Mouse (Mus musculus): ENCODE data around the gene Abcf1. TPM values are rescaled to one million over a fixed set of nuclear protein-coding genes. Genes with fewer than 3 reads are reported as not detected.
"Not testable (repeated sequence)": the region's sequence is repeated elsewhere in the genome, so short reads cannot be mapped to it uniquely, and the experiment has no call there.

The Abcf1 gene
- 117 and 118 TPM in 2 replicates for polyA plus RNA-seq (2016; fragmentation: Nextera tagmentation; extraction: Ambion mirVana)

DNA sequence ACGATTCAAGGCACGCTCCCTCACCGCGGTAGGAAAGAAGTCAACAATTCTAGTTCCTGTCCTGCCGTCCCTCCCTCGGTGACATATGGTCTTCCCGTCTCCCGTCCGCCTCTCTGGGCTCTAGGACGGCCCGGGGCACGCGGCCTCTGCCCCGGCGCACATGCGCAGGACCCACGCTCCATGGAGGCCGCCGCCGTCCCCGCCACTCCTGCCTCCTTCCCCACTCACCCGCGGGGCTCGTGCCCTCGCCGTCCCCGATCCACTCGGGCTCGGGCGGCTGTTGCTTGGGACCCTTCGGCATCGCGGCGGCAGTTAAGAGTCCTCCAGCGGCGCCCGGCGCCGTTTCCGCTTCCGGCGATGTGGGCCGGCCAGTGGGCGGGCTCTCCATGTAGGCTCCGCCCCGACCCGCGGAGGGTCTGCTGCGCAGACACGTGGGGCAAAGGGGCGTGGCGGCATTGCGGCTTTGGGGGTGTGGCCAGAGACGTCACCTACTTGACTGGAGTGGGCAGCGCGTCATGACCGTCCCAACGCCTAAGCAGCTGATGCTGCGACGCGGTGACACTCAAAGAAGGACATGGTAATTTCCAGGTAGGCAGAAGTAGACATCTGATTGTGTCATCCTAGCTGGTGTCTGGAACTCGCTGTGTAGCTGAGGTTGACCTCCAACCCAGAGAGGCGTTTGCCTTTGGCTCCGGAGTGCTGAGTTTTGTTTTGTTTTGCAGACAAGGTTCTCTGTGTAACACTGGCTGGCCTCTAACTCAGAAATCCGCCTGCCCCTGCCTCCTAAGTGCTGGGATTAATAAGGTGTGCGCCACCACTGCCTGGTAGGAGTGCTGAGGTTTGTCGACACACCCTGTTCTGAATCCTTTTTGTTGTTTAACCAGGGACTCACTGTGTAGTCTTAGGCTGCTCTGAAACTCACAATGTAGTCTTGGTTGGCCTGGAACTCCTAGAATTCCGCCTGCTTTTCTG lies at the start of gene Abcf1:
Abcf1 (minus strand) TSS at position 344 of the 972 bp plus-strand sequence.
- ATAC-seq (ENCODE audit: low FRiP score) = peak; percentile 98
- Histone ChIP-seq H3K9me3 (no peaks in the 10 kb centered on the region), H3K9ac (peak within 1 kb of the TSS; percentile 84), H3K4me1 (peaks cover 23% of the 10 kb centered on the region), H3K36me3 (replicated peaks) (peaks cover 38% of the 10 kb centered on the region), H3K4me2 (peak within 1 kb of the TSS; percentile 89), H3K4me3 (replicated peaks) (peak within 1 kb of the TSS; percentile 90), H3K27me3 (no peaks in the 10 kb centered on the region), H3K27ac (peak within 1 kb of the TSS; percentile 48; the same call in 1 of the 2 replicates)
- under 1% methylated on average over 68 of the region's 68 CpGs for WGBS

DNA sequence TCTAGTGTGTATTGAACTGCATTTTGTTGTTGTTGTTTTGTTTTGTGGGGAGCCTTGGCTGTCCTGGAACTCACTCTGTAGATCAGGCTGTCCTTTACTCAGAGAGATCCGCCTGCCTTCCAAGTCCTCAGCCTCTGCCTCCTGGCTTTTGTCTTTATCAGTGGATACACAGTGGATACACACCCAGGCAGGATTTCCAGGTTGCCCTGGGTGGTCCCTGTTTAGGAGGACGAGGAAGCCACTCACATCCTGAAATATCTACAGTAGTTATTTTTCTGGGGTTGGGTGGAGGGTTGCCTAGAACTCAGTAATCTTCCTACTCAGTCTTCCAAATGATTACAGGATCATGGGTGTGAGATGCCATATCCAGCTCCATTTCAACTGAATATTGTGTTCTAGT lies 49.4 kb upstream of the Abcf1 start:
- no peak for ATAC-seq (ENCODE audit: low FRiP score)
- Histone ChIP-seq H3K36me3 (replicated peaks) (peaks cover 14% of the 10 kb centered on the region), H3K4me2 (no peak overlapping the region), H3K9ac (no peak overlapping the region), H3K9me3 (no peaks in the 10 kb centered on the region), H3K4me3 (replicated peaks) (no peak overlapping the region), H3K27ac (no peak overlapping the region), H3K27me3 (no peaks in the 10 kb centered on the region), H3K4me1 (0 out of 2 replicates have a peak, but pooled peaks cover 6% of the 10 kb centered on the region)
- 73% methylated on average over 2 of the region's 2 CpGs for WGBS

DNA sequence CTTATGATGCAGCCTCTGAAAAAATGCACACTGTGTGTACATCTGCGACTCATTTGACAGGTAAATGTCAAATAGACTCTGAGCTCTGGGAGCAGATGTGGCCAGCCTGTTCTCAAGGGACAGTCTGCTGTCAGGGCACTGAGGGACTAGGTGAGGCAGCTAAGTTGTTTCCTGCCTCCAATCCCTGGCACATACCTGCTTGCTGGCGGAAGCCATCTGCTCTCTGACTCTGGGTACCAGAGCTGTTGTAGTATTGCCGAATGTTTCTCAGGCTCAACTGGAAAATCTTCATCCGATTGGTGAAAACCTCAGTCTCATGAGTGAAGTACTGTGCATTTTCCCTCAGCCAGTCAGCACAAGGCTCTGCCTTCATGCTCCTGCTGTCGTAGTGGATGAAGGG lies 47.5 kb upstream of the Abcf1 start:
- H3K4me3 ChIP-seq (replicated peaks) = no peak overlapping the region
- peaks cover 14% of the 10 kb centered on the region for H3K36me3 ChIP-seq (replicated peaks)
- H3K4me2 ChIP-seq = no peak overlapping the region
- H3K4me1 ChIP-seq = 0 out of 2 replicates have a peak, but pooled peaks cover 6% of the 10 kb centered on the region
- no peaks in the 10 kb centered on the region for H3K9me3 ChIP-seq
- 91% methylated on average over 5 of the region's 5 CpGs for WGBS
- H3K27ac ChIP-seq = no peak overlapping the region
- no peak for ATAC-seq (ENCODE audit: low FRiP score)
- no peaks in the 10 kb centered on the region for H3K27me3 ChIP-seq
- H3K9ac ChIP-seq = no peak overlapping the region

DNA sequence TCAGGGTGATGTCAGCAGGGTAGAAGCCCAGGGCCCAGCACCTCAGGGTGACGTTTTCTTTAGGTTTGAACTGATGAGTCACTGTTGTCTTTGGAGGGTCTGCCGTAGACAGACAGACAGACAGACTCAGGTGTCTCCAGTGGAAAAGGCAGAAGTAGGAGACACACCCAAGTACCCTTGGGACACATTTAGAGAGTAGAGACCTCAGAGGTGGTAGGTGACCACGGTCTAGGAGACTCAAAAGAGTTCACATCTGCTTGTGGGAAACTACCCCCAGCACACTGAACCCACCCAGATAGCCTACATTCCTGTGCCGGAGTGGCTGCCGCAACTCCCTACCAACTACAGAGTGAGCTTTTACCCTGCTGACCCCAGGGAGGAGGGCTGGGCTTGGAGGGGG lies 45.4 kb upstream of the Abcf1 start:
- Histone ChIP-seq H3K27me3 (no peaks in the 10 kb centered on the region), H3K9ac (no peak overlapping the region), H3K4me3 (replicated peaks) (no peak overlapping the region), H3K27ac (no peak overlapping the region), H3K36me3 (replicated peaks) (peaks cover 14% of the 10 kb centered on the region), H3K9me3 (no peaks in the 10 kb centered on the region), H3K4me2 (no peak overlapping the region), H3K4me1 (no peaks in the 10 kb centered on the region)
- ATAC-seq (ENCODE audit: low FRiP score) = no peak
- 96% methylated on average over 5 of the region's 5 CpGs for WGBS

DNA sequence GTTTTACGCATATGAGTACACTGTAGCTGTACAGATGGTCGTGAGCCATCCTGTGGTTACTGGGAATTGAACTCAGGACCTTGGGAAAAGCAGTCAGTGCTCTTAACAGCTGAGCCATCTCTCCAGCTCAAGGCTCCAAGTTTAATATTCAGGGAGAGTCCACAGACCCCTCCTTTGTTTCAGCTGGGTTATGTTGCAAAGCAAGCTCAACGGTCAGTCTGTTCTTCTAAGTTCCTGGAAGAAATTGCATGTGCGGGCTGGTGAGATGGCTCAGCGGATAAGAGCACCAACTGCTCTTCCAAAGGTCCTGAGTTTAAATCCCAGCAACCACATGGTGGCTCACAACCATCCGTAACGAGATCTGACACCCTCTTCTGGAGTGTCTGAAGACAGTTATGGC lies 34.8 kb upstream of the Abcf1 start:
- not testable (repeated sequence) for H3K27me3 ChIP-seq; H3K4me2 ChIP-seq; H3K27ac ChIP-seq; H3K9ac ChIP-seq; H3K4me1 ChIP-seq; H3K9me3 ChIP-seq; H3K36me3 ChIP-seq (replicated peaks); H3K4me3 ChIP-seq (replicated peaks); ATAC-seq (ENCODE audit: low FRiP score)
- 91% methylated on average over 7 of the region's 7 CpGs for WGBS

DNA sequence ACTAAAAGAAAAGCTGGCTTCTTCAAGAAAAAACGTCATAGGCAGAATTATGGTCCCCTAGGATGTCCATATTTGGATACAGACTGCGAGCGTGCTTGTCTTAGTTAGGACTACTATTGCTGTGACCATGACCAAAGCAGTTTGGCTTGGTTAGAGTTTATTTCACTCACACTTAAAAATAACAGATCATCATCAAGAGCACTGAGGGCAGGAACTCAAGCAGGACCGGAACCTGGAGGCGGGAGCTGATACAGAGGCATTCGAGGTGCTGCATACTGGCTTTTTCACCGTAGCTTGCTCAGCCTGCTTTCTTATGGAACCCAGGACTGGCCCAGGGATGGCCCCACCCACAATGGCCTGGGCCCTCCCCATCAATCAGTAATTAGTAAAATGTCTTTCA lies 33.8 kb upstream of the Abcf1 start:
- Histone ChIP-seq H3K36me3 (replicated peaks) (peaks cover 5% of the 10 kb centered on the region), H3K4me3 (replicated peaks) (no peak overlapping the region), H3K27ac (no peak overlapping the region), H3K27me3 (no peaks in the 10 kb centered on the region), H3K4me1 (no peaks in the 10 kb centered on the region), H3K9ac (no peak overlapping the region), H3K4me2 (no peak overlapping the region), H3K9me3 (no peaks in the 10 kb centered on the region)
- WGBS = 91% methylated on average over 7 of the region's 7 CpGs
- ATAC-seq (ENCODE audit: low FRiP score) = no peak

DNA sequence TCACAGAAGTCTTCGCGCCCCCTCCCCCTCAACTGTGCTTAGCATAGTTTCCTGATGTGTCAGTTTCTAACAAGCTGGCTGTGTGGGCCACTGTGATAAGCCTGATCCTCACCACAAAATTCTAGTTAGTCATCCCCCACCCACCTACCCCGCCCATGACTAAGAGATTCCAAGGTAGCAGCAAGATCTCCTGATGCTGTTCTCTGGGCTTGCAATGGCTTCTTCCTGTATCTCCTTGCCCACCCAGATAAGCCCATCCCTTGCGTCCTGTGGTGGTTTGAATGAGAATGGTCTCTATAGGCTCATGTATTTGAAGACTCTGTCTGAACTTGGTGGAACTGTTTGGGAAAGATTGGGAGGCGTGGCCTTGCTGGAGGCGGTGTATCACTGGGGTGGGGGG lies 32.4 kb upstream of the Abcf1 start:
- no peak for ATAC-seq (ENCODE audit: low FRiP score)
- 96% methylated on average over 6 of the region's 6 CpGs for WGBS

DNA sequence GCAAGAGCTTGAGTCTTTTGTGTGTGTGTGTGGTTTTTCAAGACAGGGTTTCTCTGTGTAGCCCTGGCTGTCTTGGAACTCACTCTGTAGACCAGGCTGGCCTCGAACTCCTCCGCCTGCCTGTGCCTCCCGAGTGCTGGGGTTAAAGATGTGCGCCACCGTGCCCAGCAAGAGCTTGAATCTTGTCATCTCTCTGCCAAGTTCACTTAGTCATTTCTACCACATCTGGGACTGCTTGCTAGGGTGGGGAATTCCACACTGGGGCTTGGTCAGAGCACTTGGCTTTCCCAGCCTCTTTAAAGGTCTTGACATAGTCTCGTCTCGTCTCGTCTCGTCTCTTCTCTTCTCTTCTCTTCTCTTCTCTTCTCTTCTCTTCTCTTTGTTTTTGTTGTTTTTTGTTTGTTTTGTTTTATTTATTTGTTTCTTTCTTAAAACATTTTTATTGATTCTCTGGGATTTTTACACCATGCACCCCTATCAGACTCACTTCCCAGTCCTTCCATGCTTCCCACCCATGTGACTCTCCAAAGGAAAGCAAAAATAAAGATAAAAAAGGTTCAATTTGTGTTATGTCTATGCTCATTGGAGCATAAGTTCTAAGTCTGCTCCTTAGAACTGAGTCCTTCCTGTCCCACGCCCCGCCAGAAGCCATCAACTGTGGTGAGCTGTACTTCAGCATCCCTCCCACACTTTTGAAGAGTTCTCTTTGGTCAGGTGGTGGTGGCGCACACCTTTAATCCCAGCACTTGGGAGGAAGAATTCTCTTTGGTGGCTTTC lies 31.7 kb upstream of the Abcf1 start:
- H3K4me3 ChIP-seq (replicated peaks) = no peak overlapping the region
- H3K27ac ChIP-seq = no peak overlapping the region
- no peaks in the 10 kb centered on the region for H3K27me3 ChIP-seq
- no peak overlapping the region for H3K9ac ChIP-seq
- H3K36me3 ChIP-seq (replicated peaks) = no peaks in the 10 kb centered on the region
- H3K4me1 ChIP-seq = peaks cover 10% of the 10 kb centered on the region
- ATAC-seq (ENCODE audit: low FRiP score) = no peak
- no peaks in the 10 kb centered on the region for H3K9me3 ChIP-seq
- H3K4me2 ChIP-seq = no peak overlapping the region
- WGBS = 94% methylated on average over 12 of the region's 12 CpGs

More for the DNA sequence above, 32.4 kb upstream of the Abcf1 start:
- Histone ChIP-seq H3K27me3 (no peaks in the 10 kb centered on the region), H3K9me3 (no peaks in the 10 kb centered on the region), H3K9ac (no peak overlapping the region), H3K4me1 (peaks cover 9% of the 10 kb centered on the region), H3K4me3 (replicated peaks) (no peak overlapping the region), H3K27ac (no peak overlapping the region), H3K4me2 (no peak overlapping the region), H3K36me3 (replicated peaks) (peaks cover 5% of the 10 kb centered on the region)

DNA sequence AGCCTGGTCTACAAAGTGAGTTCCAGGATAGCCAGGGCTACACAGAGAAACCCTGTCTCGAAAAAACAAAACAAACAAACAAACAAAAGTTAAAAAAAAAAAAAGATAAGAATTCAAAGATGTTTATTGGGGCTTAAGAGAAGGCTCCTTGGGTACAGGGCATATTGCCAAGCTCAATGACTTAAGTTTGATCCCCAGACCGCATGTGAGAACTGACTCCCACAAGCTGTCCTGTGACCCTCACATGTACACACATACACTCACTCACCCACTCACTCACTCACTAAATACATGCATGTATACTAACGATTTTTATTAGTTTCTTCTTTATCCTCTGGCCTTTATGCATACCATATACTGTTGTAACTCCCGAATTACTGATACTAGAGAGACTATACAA lies 30.8 kb upstream of the Abcf1 start:
- 92% methylated on average over 4 of the region's 4 CpGs for WGBS
- ATAC-seq (ENCODE audit: low FRiP score) = no peak

DNA sequence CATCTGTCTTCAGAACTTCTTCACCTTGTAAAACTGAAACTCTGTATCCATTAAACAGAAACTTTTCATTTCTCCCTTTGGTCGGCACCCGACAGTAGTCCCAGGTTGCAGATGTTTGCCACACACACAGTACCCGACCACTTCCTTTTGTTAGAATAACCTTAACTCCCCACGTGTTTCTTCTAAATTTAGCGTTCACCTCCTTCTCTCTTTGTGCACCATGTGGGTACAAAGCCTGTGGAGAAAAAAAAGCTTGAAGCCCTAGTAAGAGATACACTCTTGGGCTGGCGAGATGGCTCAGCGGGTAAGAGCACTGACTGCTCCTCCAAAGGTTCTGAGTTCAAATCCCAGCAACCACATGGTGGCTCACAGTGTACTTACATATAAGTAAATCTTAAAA lies 29.8 kb upstream of the Abcf1 start:
- ATAC-seq (ENCODE audit: low FRiP score) = no peak
- Histone ChIP-seq H3K9me3 (no peaks in the 10 kb centered on the region), H3K27me3 (no peaks in the 10 kb centered on the region), H3K4me2 (no peak overlapping the region), H3K27ac (no peak overlapping the region), H3K36me3 (replicated peaks) (no peaks in the 10 kb centered on the region), H3K4me3 (replicated peaks) (no peak overlapping the region), H3K9ac (no peak overlapping the region), H3K4me1 (peaks cover 23% of the 10 kb centered on the region)
- 92% methylated on average over 7 of the region's 7 CpGs for WGBS

More for the DNA sequence above, 30.8 kb upstream of the Abcf1 start:
- Histone ChIP-seq H3K4me3 (replicated peaks) (no peak overlapping the region), H3K4me2 (no peak overlapping the region), H3K4me1 (peaks cover 16% of the 10 kb centered on the region), H3K27ac (no peak overlapping the region), H3K36me3 (replicated peaks) (no peaks in the 10 kb centered on the region), H3K27me3 (no peaks in the 10 kb centered on the region), H3K9ac (no peak overlapping the region), H3K9me3 (no peaks in the 10 kb centered on the region)

DNA sequence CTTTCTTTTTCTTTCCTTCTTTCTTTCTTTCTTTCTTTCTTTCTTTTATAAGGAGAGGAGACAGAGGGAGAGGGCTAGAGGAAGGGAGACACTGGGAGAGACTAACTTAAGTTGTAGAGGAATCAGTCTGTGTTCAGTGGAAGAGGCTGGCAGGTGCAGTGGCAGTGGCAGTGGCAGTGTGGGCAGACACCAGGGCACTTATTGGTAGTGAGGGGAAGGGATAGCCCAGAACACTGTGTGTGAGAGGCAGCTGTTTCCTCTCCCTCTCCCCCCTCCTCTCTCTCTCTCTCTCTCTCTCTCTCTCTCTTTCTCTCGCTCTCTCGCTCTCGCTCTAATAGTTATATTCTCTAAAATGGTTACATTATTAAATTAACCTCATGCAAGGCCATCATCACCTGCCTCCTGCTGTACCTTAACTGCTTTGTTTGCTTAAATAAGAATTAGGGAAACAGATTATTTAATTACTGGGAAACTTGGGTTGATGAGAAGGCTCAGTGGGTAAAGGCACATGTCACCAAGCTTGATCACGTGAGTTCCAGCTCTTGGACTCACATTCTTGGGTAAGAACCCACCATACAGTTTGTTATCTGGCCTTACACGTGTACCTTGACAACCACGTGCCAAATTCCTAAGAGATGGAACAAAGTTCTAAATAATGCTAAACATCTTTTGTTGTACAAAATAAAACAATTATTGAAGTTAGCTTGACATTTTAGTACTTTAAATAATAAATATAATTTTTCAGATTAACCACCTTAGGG lies 29.2 kb upstream of the Abcf1 start:
- Histone ChIP-seq H3K9me3 (no peaks in the 10 kb centered on the region), H3K4me3 (replicated peaks) (no peak overlapping the region), H3K9ac (no peak overlapping the region), H3K27ac (no peak overlapping the region), H3K4me1 (peaks cover 23% of the 10 kb centered on the region), H3K4me2 (no peak overlapping the region), H3K36me3 (replicated peaks) (no peaks in the 10 kb centered on the region), H3K27me3 (no peaks in the 10 kb centered on the region)
- ATAC-seq (ENCODE audit: low FRiP score) = no peak
- 91% methylated on average over 6 of the region's 6 CpGs for WGBS

All from forebrain, embryonic 12.5 days (tissue).